Mouse (Mus musculus) right cerebral cortex, adult 18-20 months (tissue): ENCODE results near the gene Elovl6.
A peak's percentile ranks its signal among the peaks of the same experiment; 100 is the strongest.

Experiments
- DNase-seq: peaks from one replicate; pipeline ENCODE4 v3.0.0; 2022; ENCODE audit warnings: mixed read lengths

The Elovl6 gene

GRCm38 (mm10) chr3:129612311-129613097 is 80.3 kb downstream of the Elovl6 start:
- DNase-seq, result peak; percentile 35

- no peak for DNase-seq
Measured at GRCm38 (mm10) chr3:129613756-129614155, 81.6 kb downstream of the Elovl6 start.

GRCm38 (mm10) chr3:129614216-129614615 is 82.1 kb downstream of the Elovl6 start:
- DNase-seq, result no peak

GRCm38 (mm10) chr3:129617450-129617849 is 85.3 kb downstream of the Elovl6 start:
- DNase-seq, result no peak

GRCm38 (mm10) chr3:129619194-129619775 is 87.1 kb downstream of the Elovl6 start:
- DNase-seq, result no peak

GRCm38 (mm10) chr3:129620802-129621201 is 88.6 kb downstream of the Elovl6 start:
- no peak for DNase-seq

- peak; percentile 15 for DNase-seq
Measured at GRCm38 (mm10) chr3:129621255-129621654, 89.1 kb downstream of the Elovl6 start.

GRCm38 (mm10) chr3:129622120-129622519 is 90.0 kb downstream of the Elovl6 start:
- DNase-seq, result no peak

GRCm38 (mm10) chr3:129622705-129623104 is 90.5 kb downstream of the Elovl6 start:
- no peak for DNase-seq

- peak; percentile 35 for DNase-seq
Measured at GRCm38 (mm10) chr3:129624193-129624805, 92.1 kb downstream of the Elovl6 start.

- no peak for DNase-seq
Measured at GRCm38 (mm10) chr3:129627281-129627680, 95.1 kb downstream of the Elovl6 start.

GRCm38 (mm10) chr3:129631018-129631417 is 98.9 kb downstream of the Elovl6 start:
- DNase-seq, result no peak

- DNase-seq, result no peak
Measured at GRCm38 (mm10) chr3:129631857-129632256, 99.7 kb downstream of the Elovl6 start.

GRCm38 (mm10) chr3:129633518-129633917 is 101.4 kb downstream of the Elovl6 start:
- DNase-seq, result no peak

GRCm38 (mm10) chr3:129634260-129634901 is 102.2 kb downstream of the Elovl6 start:
- peak; percentile 51 for DNase-seq

- no peak for DNase-seq
Measured at GRCm38 (mm10) chr3:129637446-129637845, 105.3 kb downstream of the Elovl6 start.

GRCm38 (mm10) chr3:129639701-129640100 is 107.5 kb downstream of the Elovl6 start:
- DNase-seq, result no peak

- DNase-seq, result peak; percentile 50
Measured at GRCm38 (mm10) chr3:129640211-129641000, 108.3 kb downstream of the Elovl6 start.

GRCm38 (mm10) chr3:129641621-129642020 is 109.5 kb downstream of the Elovl6 start:
- DNase-seq, result peak; percentile 62

- no peak for DNase-seq
Measured at GRCm38 (mm10) chr3:129645409-129645808, 113.3 kb downstream of the Elovl6 start.

GRCm38 (mm10) chr3:129646781-129647180 is 114.6 kb downstream of the Elovl6 start:
- DNase-seq, result no peak

- DNase-seq, result no peak
Measured at GRCm38 (mm10) chr3:129647312-129647711, 115.2 kb downstream of the Elovl6 start.

- no peak for DNase-seq
Measured at GRCm38 (mm10) chr3:129648598-129648997, 116.4 kb downstream of the Elovl6 start.
